Mouse (Mus musculus): ENCODE measurements around the gene Hilpda.

- TF ChIP-seq CTCF (IDR thresholded peaks at IDR 0.05; ENCODE audit: borderline replicate concordance, insufficient read depth, low read depth, low read length) (no peak), POLR2A (IDR thresholded peaks at IDR 0.05; ENCODE audit: borderline replicate concordance, insufficient read depth, low read length) (no peak)
Measured at GRCm38 (mm10) chr6:29233710-29234109, 38.6 kb upstream of the Hilpda start.
